Mouse (Mus musculus) stomach, postnatal 0 days (tissue): ENCODE results near the gene Samm50.

Source experiments
- CTCF ChIP-seq: IDR thresholded peaks from 2 replicates; pipeline ENCODE4 v1.5.1; 2016; ENCODE audit warnings: antibody characterized with exemption, low read depth, mild to moderate bottlenecking, moderate library complexity
- EP300 ChIP-seq: optimal IDR thresholded peaks from 2 replicates; pipeline ENCODE3; 2016; ENCODE audit warnings: antibody characterized with exemption

- TF ChIP-seq CTCF: no peak
- TF ChIP-seq EP300: no peak
Measured at GRCm38 (mm10) chr15:84213162-84213739, 21.2 kb downstream of the Samm50 start.
